Mouse (Mus musculus) inflammation-experienced regulatory T-cells, adult 6 months (primary cell): Measurements from ENCODE around the gene Nosip. TPM values are rescaled to one million over a fixed set of nuclear protein-coding genes. Genes with fewer than 3 reads are reported as not detected.
"Not testable (repeated sequence)": the region's sequence is repeated elsewhere in the genome, so short reads cannot be mapped to it uniquely, and the experiment has no call there.

Experiments used
- ATAC-seq: one replicate; pipeline ENCODE4 v1.8.0; 2017
- polyA plus RNA-seq, 3 experiments: library from polyadenylated mRNA; unstranded; fragments of 100-300 nt; shearing (Covaris generic); gene quantifications; one replicate each; pipeline ENCODE4 v1.2.1; 2017

The Nosip gene
- 100 to 1,000 TPM; 129 to 164 (median 158) TPM for polyA plus RNA-seq

DNA sequence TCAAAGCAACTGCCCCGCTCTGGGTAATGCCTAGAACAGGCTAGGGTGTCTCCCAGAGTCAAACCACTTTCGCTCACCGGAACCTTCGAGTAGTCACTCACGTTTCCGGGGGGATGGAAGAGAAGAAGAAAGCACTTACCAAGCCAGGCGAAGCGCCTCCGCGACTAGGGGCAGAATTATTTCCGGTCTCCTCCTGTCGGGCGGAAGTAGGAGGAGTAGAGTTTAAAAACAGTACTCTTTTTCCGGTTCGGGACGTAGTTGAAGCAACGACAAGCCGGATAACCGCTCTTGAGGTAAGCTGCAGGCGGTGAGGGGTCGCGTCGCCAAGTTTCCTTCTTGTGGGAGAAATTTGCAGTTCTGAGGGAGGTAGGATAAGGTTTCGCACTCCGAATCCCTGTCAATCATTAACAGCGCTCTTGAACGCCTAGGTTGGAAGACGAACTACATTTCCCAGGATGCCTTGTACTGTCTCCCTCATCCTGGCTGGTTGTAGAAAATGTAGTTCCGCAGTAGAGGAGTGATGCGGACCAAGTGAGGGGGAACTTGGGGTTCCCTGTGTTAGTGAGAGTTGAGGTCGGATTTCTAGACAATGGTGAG, at the start of gene Nosip, which contains the start of gene Prrg2:
Nosip (plus strand) TSS at position 191 of the 597 bp plus-strand sequence.
Prrg2 (minus strand) TSS at position 439 of the 597 bp plus-strand sequence.
- peak; percentile 97 for ATAC-seq

DNA sequence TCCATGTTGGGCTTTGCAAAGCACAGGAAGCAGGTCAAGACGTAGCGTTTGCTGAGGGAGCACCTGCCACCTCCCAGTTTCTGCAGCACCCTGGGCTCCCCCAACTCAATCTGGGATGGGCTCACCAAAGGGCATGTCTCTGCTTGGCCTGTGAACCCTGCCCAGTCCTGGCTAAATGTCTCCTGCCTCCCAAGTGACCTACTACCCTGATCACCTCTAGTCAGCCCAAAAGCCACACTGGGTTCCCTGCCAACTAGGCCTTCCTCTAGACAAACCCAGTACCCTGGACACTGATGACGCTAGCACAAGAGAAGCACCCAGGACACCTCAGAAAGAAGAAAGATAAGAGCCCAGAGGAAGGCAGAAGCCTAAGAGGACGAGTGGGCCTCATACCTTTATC, 49.4 kb upstream of the Nosip start:
- ATAC-seq: no peak

DNA sequence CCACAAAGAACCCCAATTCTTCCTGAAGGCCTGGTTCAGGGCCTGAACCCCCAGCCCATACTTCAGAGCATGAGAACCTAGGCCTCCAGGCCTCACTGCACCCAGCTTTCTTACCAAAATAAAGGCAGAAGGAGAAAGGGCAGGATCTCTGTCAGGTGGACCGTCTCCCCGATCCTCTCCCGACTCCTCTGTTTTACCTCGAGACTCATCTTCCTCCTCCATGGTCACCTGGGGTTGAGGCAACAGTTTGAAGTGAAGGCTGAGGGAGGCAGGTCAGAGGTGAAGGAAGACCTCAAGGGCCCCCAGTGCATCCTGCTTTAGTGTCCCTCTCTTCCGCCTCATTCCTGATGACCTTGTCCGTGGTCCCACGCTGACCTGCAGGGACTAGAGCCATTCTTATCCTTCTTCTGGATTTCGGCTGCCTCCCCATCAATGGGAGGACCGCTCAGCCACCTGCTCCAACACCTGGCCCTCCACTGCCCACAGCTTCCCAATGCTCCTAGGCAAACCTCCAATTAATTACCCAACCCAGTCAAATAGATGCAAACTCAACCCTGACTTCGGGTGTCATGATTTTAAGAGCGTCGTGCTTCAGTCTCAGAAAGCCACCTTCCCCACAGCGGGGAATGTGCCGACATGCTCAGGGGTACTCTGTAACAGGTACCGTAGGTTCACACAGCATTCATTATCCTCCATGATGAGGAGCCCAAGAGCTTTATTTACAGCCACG, 48.7 kb upstream of the Nosip start:
- no peak for ATAC-seq

DNA sequence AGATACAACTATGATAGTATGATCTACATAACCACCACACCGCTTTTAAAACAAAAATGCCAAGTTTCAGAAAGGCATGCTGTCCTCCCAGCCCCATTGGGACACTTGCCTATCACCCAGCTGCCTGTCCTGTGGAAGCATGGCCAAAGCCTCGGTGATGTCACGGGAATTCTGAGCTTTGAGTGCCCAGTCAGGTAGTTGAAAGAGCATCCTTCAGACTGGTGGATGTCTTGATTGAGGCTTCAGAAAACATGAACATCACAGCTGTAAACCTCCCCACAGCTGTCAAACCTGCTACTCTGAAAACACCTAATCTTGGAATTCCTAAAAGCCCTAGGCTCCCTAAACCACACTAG, 48.2 kb upstream of the Nosip start:
- no peak for ATAC-seq

DNA sequence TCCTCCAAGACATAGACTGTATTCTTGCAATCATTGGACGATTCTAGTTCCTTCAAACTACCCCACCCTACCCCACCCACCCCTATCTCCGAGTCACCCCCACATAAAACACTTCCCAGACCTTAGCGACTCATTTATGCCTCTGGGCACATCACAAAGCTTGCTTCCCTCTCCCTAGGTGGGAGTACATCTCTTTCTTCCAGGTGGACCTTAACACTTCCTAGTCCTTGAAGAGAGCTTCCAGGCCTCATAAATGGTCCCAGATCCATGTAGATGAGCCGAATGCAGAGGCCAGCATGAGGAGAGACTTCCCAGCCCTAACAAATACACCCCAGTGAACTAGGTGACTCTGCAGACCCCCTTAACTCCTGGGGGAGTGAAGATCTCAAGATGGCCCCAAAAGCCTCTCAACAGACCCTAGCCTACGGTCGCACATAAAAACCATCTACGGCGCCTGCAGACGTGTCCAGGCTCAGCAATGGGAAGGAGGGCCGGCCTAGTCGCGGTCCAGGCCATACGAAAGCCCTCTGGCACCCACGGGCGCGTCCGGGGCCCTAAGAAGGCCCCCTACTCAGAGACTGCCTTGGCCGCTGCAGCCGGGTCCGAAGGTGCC, 46.8 kb upstream of the Nosip start:
- no peak for ATAC-seq

DNA sequence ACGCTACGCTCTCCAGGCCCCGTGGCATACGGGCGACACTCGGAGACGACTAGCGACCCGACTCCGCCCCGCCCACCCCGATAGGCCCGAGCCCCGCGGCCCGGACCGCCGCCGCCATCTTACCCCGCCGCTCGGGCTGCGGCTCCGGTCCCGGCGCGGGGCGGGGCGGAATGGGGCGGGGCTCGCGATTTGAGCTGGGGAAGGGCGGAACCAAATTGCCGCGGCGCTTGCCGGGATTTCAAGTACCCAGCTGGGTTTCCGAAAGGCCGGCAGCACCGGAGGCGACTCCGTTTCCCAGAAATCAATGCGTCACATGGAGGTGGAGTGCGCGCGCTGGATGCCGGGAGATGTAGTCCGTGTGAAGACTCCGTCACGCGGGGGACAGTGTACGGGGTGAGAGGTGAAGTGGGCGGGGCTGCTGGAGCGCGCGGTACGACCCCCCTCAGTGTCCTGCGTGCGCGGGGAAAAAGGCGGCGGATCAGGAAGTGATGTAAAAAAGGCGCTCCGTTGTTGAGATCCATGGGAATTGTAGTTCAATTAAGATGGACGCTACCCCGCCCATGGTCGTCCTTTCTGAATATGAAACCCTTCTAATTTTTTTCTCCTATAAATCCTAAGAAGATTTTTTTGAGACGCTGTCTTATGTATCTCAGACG, 46.1 kb upstream of the Nosip start, which contains the start of gene Scaf1:
Scaf1 (minus strand) TSS at position 407 of the 656 bp plus-strand sequence.
- peak; percentile 78 for ATAC-seq

DNA sequence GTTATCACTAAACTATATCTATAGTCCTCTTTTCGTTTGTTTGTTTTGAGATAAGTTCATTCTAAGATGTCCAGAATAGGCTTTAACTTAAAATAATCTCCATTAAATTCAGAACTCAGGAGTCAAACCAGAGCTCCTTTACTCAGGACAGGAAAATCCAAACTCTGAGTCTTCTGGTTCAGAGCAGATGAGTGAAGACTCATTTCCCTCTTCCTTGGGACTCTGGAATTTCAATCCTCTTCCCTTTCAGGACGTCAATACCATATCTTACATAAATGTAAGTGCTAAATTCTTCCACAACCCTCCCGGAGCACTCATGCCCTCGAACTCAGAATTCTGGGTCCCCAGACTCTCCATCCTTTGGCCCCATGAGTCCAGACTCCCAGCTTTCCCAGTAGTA, 45.5 kb upstream of the Nosip start:
- ATAC-seq: no peak

DNA sequence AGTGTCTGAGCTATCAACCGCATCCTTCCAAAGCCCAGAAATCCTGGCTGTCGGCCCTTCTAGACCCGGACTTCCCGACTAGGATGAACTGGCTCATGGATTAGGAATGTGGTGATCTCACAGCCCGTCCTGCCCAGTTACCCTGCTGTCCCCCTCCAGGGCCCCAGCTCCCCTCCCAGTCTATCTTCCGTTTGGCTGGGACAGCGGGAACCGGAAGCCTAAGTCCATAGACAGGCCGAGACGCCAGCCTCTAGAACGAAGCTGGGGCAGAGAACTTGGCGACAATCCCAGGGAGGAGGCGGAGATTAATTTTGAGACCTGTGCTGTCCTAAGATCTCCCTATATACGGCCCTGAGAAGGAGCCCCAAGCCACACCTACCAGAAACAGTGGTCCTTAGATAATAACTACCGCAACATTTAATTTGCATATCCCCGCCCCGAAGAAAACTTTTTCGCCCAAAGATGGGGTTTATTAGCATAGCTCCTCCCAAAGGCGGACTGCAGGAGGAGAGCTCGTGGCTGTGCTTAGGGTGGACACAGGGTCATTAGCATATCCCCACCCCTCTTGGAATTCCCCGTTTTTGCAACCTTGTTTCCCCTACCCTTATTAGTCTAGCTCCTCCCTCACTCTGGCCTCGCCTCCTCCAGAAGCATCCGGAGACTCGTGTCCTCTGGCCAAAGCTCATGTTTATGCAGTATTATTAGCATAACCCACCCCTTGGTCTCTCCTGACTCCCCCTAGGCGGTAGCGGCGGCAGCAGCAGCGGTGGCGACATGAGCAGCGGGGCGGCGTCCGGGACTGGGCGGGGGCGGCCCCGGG, 44.8 kb upstream of the Nosip start, which contains the start of gene Rras:
Rras (plus strand) TSS at position 720 of the 820 bp plus-strand sequence.
- ATAC-seq: peak; percentile 83

DNA sequence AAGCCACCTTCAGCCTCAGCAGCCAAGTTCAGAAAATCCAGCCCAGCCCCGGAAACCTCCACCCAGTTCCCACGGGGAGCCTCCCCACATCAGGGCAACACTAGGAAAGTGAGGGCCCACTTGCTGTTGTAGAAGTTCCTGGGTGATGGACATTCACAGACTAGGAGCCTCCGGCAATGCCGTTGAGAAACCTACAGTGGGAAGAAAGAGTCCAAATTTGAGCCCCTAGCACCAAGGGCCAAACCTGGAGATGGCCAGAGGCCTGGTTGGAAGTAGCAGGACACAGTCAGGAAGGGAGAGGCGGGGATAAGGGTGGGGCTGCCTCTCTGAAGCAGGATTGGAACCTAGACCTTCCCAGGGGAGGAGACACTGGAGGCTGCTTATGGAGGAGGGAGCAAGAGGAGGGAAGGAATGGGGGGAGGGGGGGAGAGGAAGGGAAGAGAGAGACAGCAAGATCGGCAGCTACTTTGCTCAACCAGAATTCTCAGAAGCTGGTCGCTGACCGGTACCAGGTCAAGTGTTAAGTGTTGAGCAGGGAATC, 43.1 kb upstream of the Nosip start:
- ATAC-seq: no peak

DNA sequence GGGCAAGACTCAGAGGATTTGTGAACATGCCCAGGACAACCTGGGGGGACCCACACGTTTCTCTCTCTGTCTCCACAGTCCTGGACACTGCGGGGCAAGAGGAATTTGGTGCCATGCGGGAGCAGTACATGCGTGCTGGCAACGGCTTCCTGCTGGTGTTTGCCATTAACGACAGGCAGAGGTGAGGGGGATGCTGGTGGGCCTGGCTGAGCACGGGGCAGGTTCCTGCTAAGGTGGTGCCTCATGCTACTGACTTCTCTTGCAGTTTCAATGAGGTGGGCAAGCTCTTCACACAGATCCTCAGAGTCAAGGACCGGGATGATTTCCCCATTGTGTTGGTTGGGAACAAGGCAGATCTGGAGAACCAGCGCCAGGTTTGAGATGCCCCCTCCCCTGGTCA, 42.0 kb upstream of the Nosip start:
- ATAC-seq: no peak

DNA sequence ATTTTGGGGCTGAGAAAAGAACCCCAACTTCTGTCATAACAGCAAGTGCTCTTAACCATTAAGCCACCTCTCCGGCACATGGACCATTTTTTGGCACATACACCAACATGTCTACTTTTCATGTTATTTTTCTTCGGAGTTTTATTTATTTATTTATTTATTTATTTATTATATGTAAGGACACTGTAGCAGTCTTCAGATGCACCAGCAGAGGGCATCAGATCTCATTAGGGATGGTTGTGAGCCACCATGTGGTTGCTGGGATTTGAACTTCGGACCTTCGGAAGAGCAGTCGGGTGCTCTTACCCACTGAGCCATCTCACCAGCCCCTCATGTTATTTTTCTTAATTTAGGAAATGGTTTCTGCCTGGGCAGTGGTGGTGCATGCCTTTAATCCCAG, 38.5 kb upstream of the Nosip start:
- ATAC-seq: not testable (repeated sequence)

DNA sequence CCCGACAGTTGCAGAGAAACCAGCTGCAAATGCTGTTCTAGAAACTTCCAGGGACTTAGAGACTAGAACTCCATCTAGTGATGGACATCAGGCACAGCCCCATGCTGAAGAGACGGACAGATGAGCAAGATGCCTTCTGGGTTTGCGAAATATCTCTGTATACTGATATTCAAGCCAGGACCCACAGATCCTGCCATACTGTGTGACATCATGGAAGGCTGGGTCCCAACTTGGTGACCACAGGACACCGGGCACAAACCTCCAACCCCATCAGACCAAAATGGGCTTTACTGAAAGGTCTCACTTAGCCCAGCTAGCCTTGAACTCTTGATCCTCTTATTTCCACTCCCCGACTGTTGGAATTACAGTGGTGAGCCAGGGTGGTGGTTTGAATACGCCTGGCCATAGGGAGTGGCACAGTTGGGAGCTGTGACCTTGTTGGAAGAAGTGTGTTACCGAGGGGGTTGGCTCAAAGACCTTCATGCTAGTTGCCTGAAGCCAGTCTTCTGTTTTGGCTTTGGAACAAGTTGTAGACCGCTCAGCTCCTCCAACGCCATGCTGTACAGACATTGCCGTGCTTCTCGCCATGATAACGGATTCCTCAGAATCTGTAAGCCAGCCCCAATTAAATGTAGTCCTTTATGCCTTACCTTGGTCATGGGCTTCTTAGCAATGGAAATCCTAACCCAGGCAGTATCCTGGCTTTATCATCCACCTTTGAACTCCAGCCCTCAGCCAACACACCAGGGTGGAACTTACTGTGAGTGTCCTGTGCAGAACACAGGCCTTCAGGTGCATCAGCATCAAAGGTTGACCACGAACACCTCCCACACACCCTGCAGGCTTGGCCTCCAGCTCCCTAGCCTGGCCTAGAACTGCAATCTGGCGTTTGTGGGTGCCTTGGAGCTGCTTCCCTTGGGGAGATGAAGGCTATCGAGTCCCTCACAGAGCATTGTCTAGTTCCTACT, 37.7 kb upstream of the Nosip start:
- no peak for ATAC-seq

DNA sequence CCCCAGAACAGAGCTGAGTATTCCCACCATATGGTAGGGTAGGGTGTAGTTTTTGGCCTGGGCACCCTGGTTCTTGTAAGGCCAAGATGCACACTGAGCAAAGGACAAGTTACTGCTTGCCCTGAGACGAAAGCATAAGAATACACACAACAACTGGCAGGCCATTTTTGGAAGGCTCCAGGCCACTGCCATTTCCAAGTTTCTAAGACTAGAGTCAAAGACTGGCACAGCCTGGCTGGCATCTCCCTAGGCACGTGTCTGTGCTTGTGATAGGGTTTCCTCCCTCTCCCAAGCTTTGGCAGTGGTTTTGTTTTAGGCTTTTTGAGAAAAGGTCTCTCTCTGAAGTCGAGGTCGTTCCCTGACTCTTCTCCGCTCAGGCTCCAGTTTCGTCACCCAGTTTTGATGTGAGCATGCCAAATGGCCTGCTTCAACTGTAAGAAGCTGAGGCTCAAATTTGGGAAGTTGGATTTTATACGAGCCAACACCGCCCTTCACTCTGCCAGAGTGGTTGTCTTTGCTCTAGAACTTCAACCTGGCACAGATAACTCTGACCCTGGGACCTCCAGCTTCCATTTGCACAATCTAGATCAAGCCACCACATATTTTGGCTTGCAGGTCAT, 36.5 kb upstream of the Nosip start:
- no peak for ATAC-seq

DNA sequence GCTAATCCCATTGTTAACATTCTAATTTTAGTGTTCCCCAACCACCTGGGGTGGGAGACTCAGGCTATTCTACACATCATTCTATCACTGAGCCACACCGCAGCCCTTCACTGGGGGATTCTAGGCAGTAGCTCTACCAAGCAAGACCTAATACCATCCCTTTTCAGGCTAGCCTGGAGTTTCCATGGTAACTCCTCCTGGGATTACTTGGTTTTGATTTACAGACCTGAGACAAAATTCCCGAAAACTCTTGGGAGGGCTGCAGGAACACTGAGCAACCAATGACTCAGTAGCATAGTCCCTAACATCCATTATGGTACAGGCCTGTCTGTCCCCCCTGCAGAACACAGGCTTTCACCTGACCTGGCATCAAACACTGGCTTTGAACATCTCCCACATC, 36.0 kb upstream of the Nosip start:
- ATAC-seq: no peak

DNA sequence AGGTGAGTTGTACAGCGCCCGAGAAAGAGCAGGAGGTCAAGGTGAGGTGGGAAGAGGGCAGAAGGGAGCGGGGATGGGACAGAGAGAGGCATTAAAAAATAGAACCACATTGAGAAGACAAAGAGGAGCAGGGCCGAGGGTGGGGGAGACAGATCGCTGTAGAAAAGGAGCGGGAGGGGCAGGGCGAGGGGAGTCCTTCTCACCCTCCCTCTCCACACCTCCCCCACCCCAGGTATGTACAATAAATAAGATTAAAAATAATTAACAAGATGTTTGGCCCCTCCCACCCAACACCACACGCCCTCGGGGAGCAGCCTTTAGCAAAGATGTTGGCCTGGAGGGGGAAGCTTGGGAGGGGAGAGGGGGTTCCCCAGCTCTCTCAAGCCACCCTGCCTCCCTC, 34.5 kb upstream of the Nosip start:
- no peak for ATAC-seq

DNA sequence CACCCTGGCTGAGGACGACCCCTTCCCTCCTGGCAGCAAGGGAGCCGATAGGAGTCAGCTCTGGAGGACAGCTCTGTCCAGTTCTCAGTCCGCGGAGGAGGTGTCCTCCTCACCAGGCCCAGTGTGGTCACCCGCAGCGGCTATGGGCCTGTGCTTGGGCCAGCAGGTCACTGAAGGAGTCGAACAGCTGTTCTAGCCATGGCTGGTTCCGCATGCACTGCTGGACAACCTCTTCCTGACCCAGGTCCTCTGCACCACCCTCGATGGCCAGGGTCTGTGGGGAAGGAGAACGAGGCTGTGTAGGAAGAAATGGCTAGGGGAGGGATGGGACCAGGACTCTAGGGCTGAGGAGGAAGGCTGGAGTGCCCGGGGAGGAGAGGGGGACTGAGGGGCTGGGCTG, 33.9 kb upstream of the Nosip start:
- no peak for ATAC-seq

DNA sequence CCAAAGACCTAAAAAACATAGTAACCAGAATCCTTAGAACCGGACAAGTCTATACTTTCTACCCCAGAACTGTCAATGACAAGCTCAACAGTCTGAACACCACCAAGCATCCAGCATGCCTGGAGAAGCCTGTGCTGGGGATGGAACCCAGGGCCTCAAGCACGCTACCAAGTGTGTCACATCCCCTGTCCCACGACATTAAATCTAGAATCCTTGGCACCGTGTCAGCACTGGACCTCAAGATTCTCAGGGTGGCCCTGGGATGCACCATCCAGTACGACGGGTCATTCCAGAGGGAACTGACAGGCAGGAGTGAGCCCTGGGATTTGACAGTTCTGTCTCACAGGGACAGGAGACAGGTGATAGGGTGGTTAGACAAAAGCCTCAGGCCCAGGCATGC, 32.2 kb upstream of the Nosip start:
- no peak for ATAC-seq

DNA sequence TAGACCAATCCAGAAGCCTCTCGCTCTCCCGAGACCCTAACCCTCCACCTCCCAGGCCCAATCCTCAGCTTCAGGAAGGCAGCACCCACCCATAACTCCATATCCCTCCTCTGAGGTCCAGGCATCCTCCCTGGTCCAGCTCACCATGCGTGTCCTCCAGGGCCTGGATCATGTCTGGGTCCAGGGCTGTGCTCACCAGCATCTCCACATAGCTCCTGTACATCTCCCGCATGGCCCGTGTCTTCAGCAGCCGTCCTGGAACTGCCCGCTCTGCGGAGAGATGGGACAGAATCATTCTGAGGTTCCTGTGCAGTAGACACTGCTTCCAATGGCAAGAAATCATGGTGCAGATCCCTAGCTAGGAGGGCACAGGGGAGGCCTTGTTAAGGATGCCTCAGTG, 31.4 kb upstream of the Nosip start:
- ATAC-seq: no peak

DNA sequence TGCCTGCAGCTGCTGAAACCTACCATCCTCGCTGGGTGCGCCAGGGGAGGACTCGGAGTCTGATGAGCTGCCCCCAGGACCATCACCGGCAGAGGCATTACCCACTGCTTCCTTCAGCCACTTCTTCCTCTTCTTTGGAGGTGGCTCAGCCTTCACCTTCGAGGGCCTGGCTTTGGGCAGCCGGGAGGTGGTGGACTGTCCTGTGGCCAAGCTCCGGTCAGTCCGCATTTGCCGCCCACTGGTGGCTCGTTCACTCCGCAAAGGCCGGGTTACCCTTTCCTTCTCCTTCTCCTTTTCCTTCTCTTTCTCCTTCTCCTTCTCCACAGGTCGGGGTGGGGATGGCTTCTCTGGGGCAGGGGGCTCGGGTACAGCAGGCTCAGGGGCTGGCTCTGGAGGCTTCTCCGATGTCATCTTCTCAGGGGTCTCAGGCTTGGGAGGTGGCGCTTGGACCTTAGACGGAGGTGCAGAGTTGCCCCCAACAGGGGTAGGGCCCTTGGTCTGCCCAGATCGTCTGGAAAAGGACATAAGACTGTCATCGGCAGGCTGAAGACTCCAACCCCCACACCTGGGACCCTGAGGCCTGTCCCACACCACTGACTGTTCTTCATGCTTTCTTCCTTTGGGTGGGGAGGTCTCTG, 28.4 kb upstream of the Nosip start:
- no peak for ATAC-seq

DNA sequence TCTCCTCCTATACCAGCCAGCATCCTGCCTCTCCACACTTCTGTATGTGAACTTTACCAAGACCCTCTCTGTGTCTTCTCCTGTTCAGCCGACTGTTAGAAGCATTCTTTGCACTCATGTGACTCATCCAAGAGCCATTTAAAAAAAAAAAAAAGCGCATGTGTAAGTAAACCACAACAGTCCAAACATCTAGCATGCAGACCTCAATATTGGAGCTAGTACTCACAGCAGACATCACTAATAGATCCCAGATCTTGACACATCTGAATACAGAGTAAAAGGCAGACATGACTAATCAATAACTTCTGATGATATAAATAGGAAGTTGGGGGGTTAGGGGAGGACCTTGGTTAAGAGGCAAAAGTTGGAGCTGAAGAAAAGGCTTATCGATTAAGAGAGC, 26.6 kb upstream of the Nosip start:
- no peak for ATAC-seq
